Mouse (Mus musculus): ENCODE measurements around the gene Adnp. TPM values are rescaled to one million over a fixed set of nuclear protein-coding genes. Genes with fewer than 3 reads are reported as not detected.

Gene Adnp
- polyA plus RNA-seq (2016; fragmentation: Nextera tagmentation; extraction: Ambion mirVana): 2.2 and 2.5 TPM in 2 replicates

- peaks cover 62% of the 10 kb centered on the region for H3K36me3 ChIP-seq
- peaks cover 20% of the 10 kb centered on the region for H3K4me1 ChIP-seq
- H3K4me3 ChIP-seq: peak within 1 kb of the TSS; percentile 99
- H3K27me3 ChIP-seq (ENCODE audit: insufficient read depth, poor library complexity, severe bottlenecking): no peaks in the 10 kb centered on the region
- no peaks in the 10 kb centered on the region for H3K9me3 ChIP-seq
- peak; percentile 98 for DNase-seq (ENCODE audit: low spot score)
- 6% methylated on average over 73 of the region's 89 CpGs for WGBS
- peak within 1 kb of the TSS; percentile 100 for H3K27ac ChIP-seq
Observed at GRCm38 (mm10) chr2:168206725-168207644, at the start of gene Adnp. Gene Adnp (minus strand): TSS chr2:168207112.

GRCm38 (mm10) chr2:168256506-168256905 is 49.6 kb upstream of the Adnp start:
- no peaks in the 10 kb centered on the region for H3K9me3 ChIP-seq
- peaks cover 96% of the 10 kb centered on the region for H3K27me3 ChIP-seq (ENCODE audit: insufficient read depth, poor library complexity, severe bottlenecking)
- no peak overlapping the region for H3K27ac ChIP-seq
- peaks cover 18% of the 10 kb centered on the region for H3K4me1 ChIP-seq
- 84% methylated on average over 3 of the region's 3 CpGs for WGBS
- no peak overlapping the region for H3K4me3 ChIP-seq
- no peak for DNase-seq (ENCODE audit: low spot score)
- H3K36me3 ChIP-seq: no peaks in the 10 kb centered on the region

- 22% methylated on average over 7 of the region's 7 CpGs for WGBS
- Histone ChIP-seq H3K27ac (no peak overlapping the region), H3K27me3 (ENCODE audit: insufficient read depth, poor library complexity, severe bottlenecking) (peaks cover 82% of the 10 kb centered on the region)
Observed at GRCm38 (mm10) chr2:168253822-168254221, 46.9 kb upstream of the Adnp start.

GRCm38 (mm10) chr2:168252639-168253292 is 45.9 kb upstream of the Adnp start:
- 0 out of 2 replicates have a peak overlapping the region, but pooled peaks have one; percentile 27 for H3K4me3 ChIP-seq
- H3K27me3 ChIP-seq (ENCODE audit: insufficient read depth, poor library complexity, severe bottlenecking): peaks cover 79% of the 10 kb centered on the region
- no peak overlapping the region for H3K27ac ChIP-seq
- no peak for DNase-seq (ENCODE audit: low spot score)
- 11% methylated on average over 16 of the region's 16 CpGs for WGBS
- no peaks in the 10 kb centered on the region for H3K9me3 ChIP-seq
- peaks cover 14% of the 10 kb centered on the region for H3K4me1 ChIP-seq
- no peaks in the 10 kb centered on the region for H3K36me3 ChIP-seq

More at GRCm38 (mm10) chr2:168253822-168254221, 46.9 kb upstream of the Adnp start:
- no peaks in the 10 kb centered on the region for H3K9me3 ChIP-seq
- no peaks in the 10 kb centered on the region for H3K36me3 ChIP-seq
- H3K4me3 ChIP-seq: no peak overlapping the region
- DNase-seq (ENCODE audit: low spot score): no peak
- H3K4me1 ChIP-seq: peaks cover 14% of the 10 kb centered on the region

- no peak for DNase-seq (ENCODE audit: low spot score)
- Histone ChIP-seq H3K36me3 (no peaks in the 10 kb centered on the region), H3K27ac (no peak overlapping the region), H3K4me1 (peaks cover 14% of the 10 kb centered on the region), H3K4me3 (no peak overlapping the region), H3K9me3 (no peaks in the 10 kb centered on the region), H3K27me3 (ENCODE audit: insufficient read depth, poor library complexity, severe bottlenecking) (peaks cover 77% of the 10 kb centered on the region)
- 15% methylated on average over 8 of the region's 8 CpGs for WGBS
Observed at GRCm38 (mm10) chr2:168250270-168250669, 43.4 kb upstream of the Adnp start.

GRCm38 (mm10) chr2:168248856-168249245 is 41.9 kb upstream of the Adnp start:
- no peak overlapping the region for H3K27ac ChIP-seq
- no peaks in the 10 kb centered on the region for H3K9me3 ChIP-seq
- peaks cover 9% of the 10 kb centered on the region; the same call in 1 of the 2 replicates for H3K4me1 ChIP-seq
- WGBS: 28% methylated on average over 2 of the region's 2 CpGs
- no peaks in the 10 kb centered on the region for H3K36me3 ChIP-seq
- DNase-seq (ENCODE audit: low spot score): no peak
- H3K4me3 ChIP-seq: no peak overlapping the region
- H3K27me3 ChIP-seq (ENCODE audit: insufficient read depth, poor library complexity, severe bottlenecking): peaks cover 76% of the 10 kb centered on the region

- DNase-seq (ENCODE audit: low spot score): no peak
- no peak overlapping the region for H3K4me3 ChIP-seq
- H3K27ac ChIP-seq: no peak overlapping the region
- H3K9me3 ChIP-seq: no peaks in the 10 kb centered on the region
- WGBS: 73% methylated on average over 8 of the region's 8 CpGs
- no peaks in the 10 kb centered on the region for H3K36me3 ChIP-seq
- peaks cover 6% of the 10 kb centered on the region; the same call in 1 of the 2 replicates for H3K4me1 ChIP-seq
- H3K27me3 ChIP-seq (ENCODE audit: insufficient read depth, poor library complexity, severe bottlenecking): peaks cover 70% of the 10 kb centered on the region
Observed at GRCm38 (mm10) chr2:168248167-168248855, 41.4 kb upstream of the Adnp start.

GRCm38 (mm10) chr2:168245571-168245970 is 38.7 kb upstream of the Adnp start:
- Histone ChIP-seq H3K4me3 (no peak overlapping the region), H3K27me3 (ENCODE audit: insufficient read depth, poor library complexity, severe bottlenecking) (peaks cover 43% of the 10 kb centered on the region), H3K9me3 (no peaks in the 10 kb centered on the region), H3K4me1 (no peaks in the 10 kb centered on the region), H3K36me3 (no peaks in the 10 kb centered on the region), H3K27ac (no peak overlapping the region)
- WGBS: 30% methylated on average over 8 of the region's 8 CpGs
- DNase-seq (ENCODE audit: low spot score): no peak

- Histone ChIP-seq H3K36me3 (no peaks in the 10 kb centered on the region), H3K9me3 (no peaks in the 10 kb centered on the region), H3K27me3 (ENCODE audit: insufficient read depth, poor library complexity, severe bottlenecking) (peaks cover 37% of the 10 kb centered on the region), H3K4me3 (no peak overlapping the region), H3K27ac (no peak overlapping the region), H3K4me1 (no peaks in the 10 kb centered on the region)
- no peak for DNase-seq (ENCODE audit: low spot score)
- 70% methylated on average over 4 of the region's 4 CpGs for WGBS
Observed at GRCm38 (mm10) chr2:168243278-168243677, 36.4 kb upstream of the Adnp start.

- no peak overlapping the region for H3K27ac ChIP-seq
- no peak overlapping the region for H3K4me3 ChIP-seq
- H3K9me3 ChIP-seq: no peaks in the 10 kb centered on the region
- no peaks in the 10 kb centered on the region for H3K4me1 ChIP-seq
- no peak for DNase-seq (ENCODE audit: low spot score)
- H3K36me3 ChIP-seq: no peaks in the 10 kb centered on the region
- H3K27me3 ChIP-seq (ENCODE audit: insufficient read depth, poor library complexity, severe bottlenecking): peaks cover 36% of the 10 kb centered on the region
Observed at GRCm38 (mm10) chr2:168242841-168243240, 35.9 kb upstream of the Adnp start.

- Histone ChIP-seq H3K4me3 (no peak overlapping the region), H3K27me3 (ENCODE audit: insufficient read depth, poor library complexity, severe bottlenecking) (no peaks in the 10 kb centered on the region; the same call in 1 of the 2 replicates), H3K27ac (no peak overlapping the region), H3K4me1 (no peaks in the 10 kb centered on the region), H3K9me3 (0 out of 2 replicates have a peak, but pooled peaks cover 3% of the 10 kb centered on the region), H3K36me3 (peaks cover 9% of the 10 kb centered on the region)
- WGBS: 79% methylated on average over 4 of the region's 4 CpGs
- DNase-seq (ENCODE audit: low spot score): no peak
Observed at GRCm38 (mm10) chr2:168238335-168238734, 31.4 kb upstream of the Adnp start.

- Histone ChIP-seq H3K27ac (no peak overlapping the region), H3K27me3 (ENCODE audit: insufficient read depth, poor library complexity, severe bottlenecking) (no peaks in the 10 kb centered on the region), H3K9me3 (0 out of 2 replicates have a peak, but pooled peaks cover 3% of the 10 kb centered on the region), H3K4me3 (no peak overlapping the region), H3K4me1 (peaks cover 25% of the 10 kb centered on the region), H3K36me3 (peaks cover 23% of the 10 kb centered on the region)
- no peak for DNase-seq (ENCODE audit: low spot score)
- WGBS: 89% methylated on average over 5 of the region's 5 CpGs
Observed at GRCm38 (mm10) chr2:168233286-168233685, 26.4 kb upstream of the Adnp start.

All from heart, embryonic 10.5 days (tissue).